Mouse (Mus musculus) liver, adult 2 months (tissue): ENCODE results near the gene Rap1gap2. TPM values are rescaled to one million over a fixed set of nuclear protein-coding genes. Genes with fewer than 3 reads are reported as not detected.
A peak's percentile ranks its signal among the peaks of the same experiment; 100 is the strongest.

Experiments used
- DNase-seq: peaks from one replicate; pipeline ENCODE4 v3.0.0-alpha.2; 2011; ENCODE audit warnings: low read depth, low spot score; ENCODE audit errors: extremely low read depth
- H3K27ac ChIP-seq: fragments of 200-500 bp; replicated peaks from 2 replicates; pipeline ENCODE4 v1.5.1; 2012; ENCODE audit warnings: low read depth, mild to moderate bottlenecking, control low read depth, inconsistent platforms, low read length; ENCODE audit not compliant: insufficient read depth
- H3K27me3 ChIP-seq: fragments of 200-500 bp; 2 replicates; pipeline ENCODE4 v1.6.1; 2012; ENCODE audit warnings: mild to moderate bottlenecking, moderate library complexity, low read length, inconsistent platforms; ENCODE audit not compliant: control insufficient read depth, insufficient read depth
- H3K36me3 ChIP-seq: fragments of 200-500 bp; 2 replicates; pipeline ENCODE4 v1.6.1; 2012; ENCODE audit warnings: low read length, inconsistent platforms; ENCODE audit not compliant: control insufficient read depth, insufficient read depth
- H3K4me1 ChIP-seq: fragments of 200-500 bp; 2 replicates; pipeline ENCODE4 v1.6.1; 2011; ENCODE audit warnings: low read length; ENCODE audit not compliant: control insufficient read depth, insufficient read depth
- H3K4me3 ChIP-seq: fragments of 200-500 bp; 2 replicates; pipeline ENCODE4 v1.5.1; 2011; ENCODE audit warnings: low read depth, mild to moderate bottlenecking, control low read depth, low read length, moderate library complexity; ENCODE audit not compliant: insufficient read depth
- H3K79me2 ChIP-seq: fragments of 200-500 bp; 2 replicates; pipeline ENCODE4 v1.6.1; 2012; ENCODE audit warnings: inconsistent platforms, mild to moderate bottlenecking, low read length, moderate library complexity; ENCODE audit not compliant: control insufficient read depth, insufficient read depth
- H3K9ac ChIP-seq: fragments of 200-500 bp; 2 replicates; pipeline ENCODE4 v1.6.1; 2012; ENCODE audit warnings: low read depth, mild to moderate bottlenecking, control low read depth, inconsistent platforms, low read length
- CTCF ChIP-seq: fragments of 200-500 bp; IDR thresholded peaks from 2 replicates; pipeline ENCODE4 v1.5.1; 2011; ENCODE audit warnings: low read depth, low read length, control low read depth
- POLR2A ChIP-seq: fragments of 200-500 bp; IDR thresholded peaks from 2 replicates; pipeline ENCODE4 v1.6.1; 2011; ENCODE audit warnings: low read length, control low read depth; ENCODE audit not compliant: insufficient read depth; ENCODE audit errors: extremely low read depth
- WGBS: fragments of 180-500 bp; shearing (Covaris S2); methylation state at CpG from one replicate; pipeline ENCODE4 v1.1.7; 2018; 5-methylcytosine and 5-hydroxymethylcytosine counted together
- polyA plus RNA-seq: library from polyadenylated mRNA; depleted of rRNA; stranded (reverse); fragments of >200 nt; gene quantifications from 2 replicates; pipeline ENCODE4 v1.2.3, GENCODE M21; 2012
- total RNA-seq: library from RNA; depleted of rRNA; stranded (reverse); fragments of >200 nt; gene quantifications from 2 replicates; pipeline ENCODE4 v1.2.3, GENCODE M21; 2014

Rap1gap2 gene
- total and polyA plus RNA-seq, 2 experiments = 0.46 to 0.48 TPM

GRCm38 (mm10) chr11:74574768-74575434, 35.8 kb downstream of the Rap1gap2 start:
- Histone ChIP-seq H3K4me3 (no peak overlapping the region), H3K9ac (no peak overlapping the region), H3K79me2 (no peaks in the 10 kb centered on the region), H3K27ac (no peak overlapping the region), H3K4me1 (no peaks in the 10 kb centered on the region), H3K36me3 (no peaks in the 10 kb centered on the region), H3K27me3 (no peaks in the 10 kb centered on the region)
- TF ChIP-seq CTCF (no peak), POLR2A (no peak)
- WGBS = 78% methylated on average over 4 of the region's 4 CpGs
- no peak for DNase-seq

- TF ChIP-seq CTCF = no peak
- no peak for TF ChIP-seq POLR2A
- DNase-seq = peak; percentile 12
- Histone ChIP-seq H3K27ac (no peak overlapping the region), H3K79me2 (no peaks in the 10 kb centered on the region), H3K9ac (no peak overlapping the region), H3K4me3 (no peak overlapping the region), H3K4me1 (no peaks in the 10 kb centered on the region), H3K36me3 (no peaks in the 10 kb centered on the region), H3K27me3 (no peaks in the 10 kb centered on the region)
- WGBS = 68% methylated on average over 6 of the region's 6 CpGs
These were observed 38.2 kb downstream of the Rap1gap2 start for GRCm38 (mm10) chr11:74572459-74573061.

GRCm38 (mm10) chr11:74569735-74570134, 41.0 kb downstream of the Rap1gap2 start:
- 81% methylated on average over 6 of the region's 6 CpGs for WGBS
- TF ChIP-seq POLR2A (no peak), CTCF (no peak)
- H3K27me3 ChIP-seq = no peaks in the 10 kb centered on the region
- H3K4me3 ChIP-seq = no peak overlapping the region
- no peak overlapping the region for H3K9ac ChIP-seq
- H3K79me2 ChIP-seq = no peaks in the 10 kb centered on the region
- DNase-seq = no peak
- no peaks in the 10 kb centered on the region for H3K4me1 ChIP-seq
- H3K27ac ChIP-seq = no peak overlapping the region
- no peaks in the 10 kb centered on the region for H3K36me3 ChIP-seq

- no peaks in the 10 kb centered on the region for H3K27me3 ChIP-seq
- no peak for TF ChIP-seq POLR2A
- TF ChIP-seq CTCF = no peak
- H3K79me2 ChIP-seq = no peaks in the 10 kb centered on the region
- no peak for DNase-seq
- H3K36me3 ChIP-seq = no peaks in the 10 kb centered on the region
- H3K4me3 ChIP-seq = no peak overlapping the region
- H3K9ac ChIP-seq = no peak overlapping the region
- H3K27ac ChIP-seq = no peak overlapping the region
- 85% methylated on average over 5 of the region's 5 CpGs for WGBS
- H3K4me1 ChIP-seq = no peaks in the 10 kb centered on the region
These were observed 42.3 kb downstream of the Rap1gap2 start for GRCm38 (mm10) chr11:74568463-74568862.

- 67% methylated on average over 3 of the region's 3 CpGs for WGBS
- no peak overlapping the region for H3K4me3 ChIP-seq
- H3K4me1 ChIP-seq = no peaks in the 10 kb centered on the region
- no peaks in the 10 kb centered on the region for H3K27me3 ChIP-seq
- no peak for DNase-seq
- H3K9ac ChIP-seq = no peak overlapping the region
- no peaks in the 10 kb centered on the region for H3K36me3 ChIP-seq
- no peak overlapping the region for H3K27ac ChIP-seq
- H3K79me2 ChIP-seq = no peaks in the 10 kb centered on the region
- TF ChIP-seq POLR2A (no peak), CTCF (no peak)
These were observed 42.7 kb downstream of the Rap1gap2 start for GRCm38 (mm10) chr11:74568004-74568403.

- WGBS = 86% methylated on average over 4 of the region's 4 CpGs
- no peak overlapping the region for H3K4me3 ChIP-seq
- no peaks in the 10 kb centered on the region for H3K79me2 ChIP-seq
- no peak overlapping the region for H3K27ac ChIP-seq
- TF ChIP-seq CTCF = no peak
- TF ChIP-seq POLR2A = no peak
- H3K4me1 ChIP-seq = no peaks in the 10 kb centered on the region
- no peaks in the 10 kb centered on the region for H3K27me3 ChIP-seq
- no peak for DNase-seq
- H3K9ac ChIP-seq = no peak overlapping the region
- H3K36me3 ChIP-seq = no peaks in the 10 kb centered on the region
These were observed 44.3 kb downstream of the Rap1gap2 start for GRCm38 (mm10) chr11:74566326-74566874.
